Mouse (Mus musculus) heart, postnatal 0 days (tissue): ENCODE data around the gene Ccdc184.

ENCODE experiments used
- CTCF ChIP-seq: IDR thresholded peaks from 2 replicates; pipeline ENCODE4 v1.5.1; 2016; ENCODE audit warnings: antibody characterized with exemption, control low read depth, low read depth
- EP300 ChIP-seq: IDR thresholded peaks from 2 replicates; pipeline ENCODE4 v1.6.1; 2016; ENCODE audit warnings: antibody characterized with exemption, low read depth

DNA sequence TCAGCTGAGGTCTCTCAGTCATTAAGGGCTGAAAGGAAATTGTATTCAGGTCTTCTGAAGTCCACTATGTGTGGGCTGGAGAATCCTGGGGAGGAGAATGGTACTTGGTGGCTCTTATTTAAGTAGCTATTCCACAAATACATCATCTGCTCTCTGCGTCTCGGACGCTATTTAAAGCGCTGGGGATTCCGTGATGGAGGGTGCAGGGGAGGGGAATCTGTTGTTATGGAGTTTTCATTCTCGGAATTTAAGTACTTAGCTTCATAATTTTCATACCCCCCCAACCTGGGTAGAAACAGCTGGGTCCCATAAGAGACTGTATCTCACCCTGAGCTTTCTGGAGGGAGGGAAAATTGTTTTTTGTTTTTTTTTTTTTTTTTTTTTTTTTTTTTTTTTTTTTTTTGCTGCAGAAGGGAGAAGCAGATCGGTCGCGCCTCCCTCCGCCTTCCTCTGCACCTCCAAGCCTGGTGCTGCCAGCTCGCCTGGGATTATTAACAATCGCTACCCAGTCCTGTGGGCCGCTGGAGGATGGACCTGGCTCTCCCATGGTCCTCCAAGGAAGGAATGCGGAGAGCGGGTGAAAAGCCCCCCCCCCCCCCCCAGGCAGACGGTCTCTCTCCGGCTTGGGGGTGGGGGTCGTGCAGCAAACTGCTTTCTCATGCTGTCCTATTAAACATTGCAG, at the start of gene Ccdc184:
- TF ChIP-seq CTCF, result no peak
- no peak for TF ChIP-seq EP300
